Mouse (Mus musculus): ENCODE data around the gene Myo15.
"Not testable (repeated sequence)": the region's sequence is repeated elsewhere in the genome, so short reads cannot be mapped to it uniquely, and the experiment has no call there.

Myo15 gene

DNA sequence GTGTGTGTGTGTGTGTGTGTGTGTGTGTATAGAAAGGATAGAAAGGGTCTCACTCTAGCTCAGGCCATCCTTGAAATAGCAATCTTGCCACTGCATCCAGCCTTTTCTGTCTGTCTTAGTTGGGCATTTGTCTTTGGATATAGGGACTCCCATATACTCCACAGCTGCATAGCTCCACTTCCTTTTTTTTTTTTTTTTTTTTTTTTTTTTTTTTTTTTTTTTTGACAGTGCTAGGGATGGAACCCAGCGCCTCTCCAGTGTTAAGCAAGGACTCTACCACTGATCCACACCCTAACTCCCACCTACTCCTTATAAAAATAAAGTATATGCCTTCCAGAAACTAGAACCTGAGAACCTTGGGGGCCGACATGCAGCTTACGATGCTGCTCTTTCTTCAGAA is 88.5 kb downstream of the Myo15 start:
- DNase-seq: no peak

DNA sequence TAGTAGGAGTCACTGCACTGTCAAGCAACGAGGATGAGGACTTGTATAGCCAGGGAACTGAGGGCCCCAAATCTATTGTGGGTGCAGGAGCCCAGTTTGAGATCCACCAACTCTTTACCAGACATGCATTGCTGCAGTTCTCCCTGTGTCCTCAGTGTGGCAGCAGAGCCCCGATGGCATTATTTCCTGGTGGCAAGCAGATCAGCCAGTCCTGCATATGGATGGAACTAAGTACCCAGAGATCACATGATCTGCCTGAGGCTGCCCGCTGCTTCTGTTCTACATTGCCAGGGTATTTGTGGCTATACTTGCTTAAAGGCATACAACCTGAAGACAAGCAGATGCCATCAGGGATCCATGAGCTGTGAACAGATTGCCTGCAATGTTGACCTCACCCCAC is 90.2 kb downstream of the Myo15 start:
- DNase-seq: peak; percentile 68 to 77

DNA sequence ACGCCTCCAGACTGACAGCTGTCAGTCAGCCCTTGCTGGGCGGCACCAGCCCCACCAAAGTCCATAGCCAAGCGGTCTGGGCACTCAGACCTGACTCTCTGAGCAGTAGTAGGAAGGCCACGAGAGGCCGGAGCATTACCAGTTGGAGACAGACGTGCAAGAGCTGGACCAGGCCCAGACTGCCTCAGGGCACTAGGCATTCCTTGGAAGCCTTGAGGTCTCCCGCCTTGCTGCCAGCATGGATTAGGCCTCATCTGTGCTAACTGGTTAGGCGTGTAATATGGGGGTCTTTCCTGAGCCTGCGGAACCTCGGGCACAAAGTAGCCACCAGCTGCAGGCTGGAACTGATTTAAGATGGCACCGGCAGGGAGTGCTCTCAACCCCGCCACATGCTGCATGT is 104.9 kb downstream of the Myo15 start:
- not testable (repeated sequence) for DNase-seq

Measured in lung, postnatal 4 days (tissue).